Mouse (Mus musculus) erythroblast, embryonic 14.5 days (primary cell): Measurements from ENCODE around the gene Srbd1.

Experiments used
- GATA1 ChIP-seq: IDR thresholded peaks from 2 replicates; pipeline ENCODE4 v1.6.1; 2012; ENCODE audit warnings: low read length, inconsistent platforms, mixed read lengths
- TAL1 ChIP-seq: IDR thresholded peaks from 3 replicates; pipeline ENCODE4 v1.6.1; 2012; ENCODE audit warnings: low read length, inconsistent platforms, mixed read lengths

- TF ChIP-seq GATA1 (no peak), TAL1 (no peak)
These were observed 77.5 kb downstream of the Srbd1 start for GRCm38 (mm10) chr17:86067444-86067843.
